Mouse (Mus musculus) heart, embryonic 13.5 days (tissue): ENCODE data around the gene Tmprss11d. TPM values are rescaled to one million over a fixed set of nuclear protein-coding genes. Genes with fewer than 3 reads are reported as not detected.

Experiments used
- ATAC-seq: fragments of 200-750 bp; cut with Nextera tagmentation; 2 replicates; pipeline ENCODE4 v1.8.0; 2017; ENCODE audit warnings: moderate TSS enrichment; ENCODE audit not compliant: insufficient number of reproducible peaks, low FRiP score, low TSS enrichment; ENCODE audit errors: extremely low read depth
- H3K27ac ChIP-seq: fragments of 300-500 bp; sonication (generic); replicated peaks from 2 replicates; pipeline ENCODE4 v1.5.1; 2015; ENCODE audit warnings: moderate library complexity, mild to moderate bottlenecking, inconsistent platforms
- H3K27me3 ChIP-seq: fragments of 300-500 bp; sonication (generic); replicated peaks from 2 replicates; pipeline ENCODE4 v1.6.1; 2015; ENCODE audit warnings: mild to moderate bottlenecking, inconsistent platforms
- H3K36me3 ChIP-seq: fragments of 300-500 bp; sonication (generic); 2 replicates; pipeline ENCODE4 v1.6.1; 2015; ENCODE audit warnings: mild to moderate bottlenecking, inconsistent platforms
- H3K4me1 ChIP-seq: fragments of 300-500 bp; sonication (generic); 2 replicates; pipeline ENCODE4 v1.6.1; 2015; ENCODE audit warnings: inconsistent platforms
- H3K4me2 ChIP-seq: fragments of 300-500 bp; sonication (generic); 2 replicates; pipeline ENCODE4 v1.6.1; 2015; ENCODE audit warnings: inconsistent platforms, mild to moderate bottlenecking, moderate library complexity
- H3K4me3 ChIP-seq: fragments of 300-500 bp; sonication (generic); 2 replicates; pipeline ENCODE4 v1.5.1; 2015; ENCODE audit warnings: moderate library complexity, mild to moderate bottlenecking, inconsistent platforms
- H3K9ac ChIP-seq: fragments of 300-500 bp; sonication (generic); 2 replicates; pipeline ENCODE4 v1.6.1; 2015; ENCODE audit warnings: inconsistent platforms, mild to moderate bottlenecking, moderate library complexity
- H3K9me3 ChIP-seq: fragments of 300-500 bp; sonication (generic); 2 replicates; pipeline ENCODE4 v1.6.1; 2016; ENCODE audit warnings: inconsistent platforms
- WGBS: fragments of 180-500 bp; shearing (Covaris S2); methylation state at CpG from one replicate; pipeline ENCODE4 v1.1.7; 2015; ENCODE audit warnings: mixed read lengths; 5-methylcytosine and 5-hydroxymethylcytosine counted together
- polyA plus RNA-seq: library from polyadenylated mRNA; unstranded; fragments of >200 nt; fragmentation: Nextera tagmentation; extraction: Ambion mirVana; gene quantifications from 2 replicates; pipeline ENCODE4 v1.2.1, GENCODE M21; 2015

The Tmprss11d gene
- polyA plus RNA-seq, 1 experiment from 2014 or later: not detected

DNA sequence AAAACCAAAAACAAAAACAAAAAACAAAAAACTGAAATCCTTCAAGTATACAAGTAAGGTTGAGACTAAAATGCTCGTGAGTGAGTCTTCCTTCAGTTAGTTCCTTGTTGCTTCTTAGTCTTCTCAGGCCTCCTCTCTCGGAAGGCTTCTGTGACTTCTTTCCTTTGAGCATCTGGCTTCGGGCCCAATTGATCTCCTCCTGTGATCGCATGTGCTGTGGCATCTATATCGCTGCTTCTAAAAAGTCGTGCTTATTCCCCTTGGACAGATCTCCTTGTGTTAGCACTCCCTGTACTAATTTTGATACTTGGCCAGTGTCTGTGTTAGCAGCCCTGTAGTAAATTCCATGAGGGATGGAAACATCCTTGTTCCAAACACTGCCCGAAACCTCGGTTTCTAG, 69.3 kb downstream of the Tmprss11d start:
- Histone ChIP-seq H3K27ac (no peak overlapping the region), H3K36me3 (no peaks in the 10 kb centered on the region), H3K9ac (no peak overlapping the region), H3K9me3 (no peaks in the 10 kb centered on the region), H3K4me2 (no peak overlapping the region), H3K4me1 (peaks cover 3% of the 10 kb centered on the region; the same call in 1 of the 2 replicates), H3K4me3 (no peak overlapping the region), H3K27me3 (no peaks in the 10 kb centered on the region)
- WGBS: 73% methylated on average over 8 of the region's 8 CpGs
- no peak for ATAC-seq

DNA sequence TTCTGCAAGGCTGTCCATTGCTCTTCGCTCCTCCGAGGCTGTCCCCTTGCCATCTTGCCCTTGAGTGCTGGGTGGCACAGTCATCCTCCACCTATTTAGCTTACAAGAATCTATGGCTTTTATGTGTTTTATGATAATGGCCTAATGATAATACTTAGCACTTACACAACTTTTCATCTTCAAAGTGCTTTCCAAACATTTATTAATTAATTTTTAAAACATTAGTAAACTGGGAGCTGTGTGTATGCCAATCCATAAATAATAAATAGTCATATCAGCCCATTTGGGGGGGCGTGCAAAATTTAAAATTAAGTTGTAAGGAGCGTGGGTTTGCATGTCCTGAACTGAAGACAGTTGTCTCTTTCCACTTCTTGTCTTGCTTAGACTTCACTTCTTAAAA, 84.0 kb downstream of the Tmprss11d start, which contains the start of gene Tmprss11c:
TSS of gene Tmprss11c (minus strand) at position 101 of the 400 bp plus-strand sequence.
- H3K27me3 ChIP-seq: no peaks in the 10 kb centered on the region
- no peak within 1 kb of the TSS for H3K4me2 ChIP-seq
- no peaks in the 10 kb centered on the region for H3K4me1 ChIP-seq
- no peaks in the 10 kb centered on the region for H3K9me3 ChIP-seq
- WGBS: 63% methylated on average over 4 of the region's 4 CpGs
- ATAC-seq: no peak
- H3K4me3 ChIP-seq: no peak within 1 kb of the TSS
- no peak within 1 kb of the TSS for H3K27ac ChIP-seq
- H3K36me3 ChIP-seq: no peaks in the 10 kb centered on the region
- no peak within 1 kb of the TSS for H3K9ac ChIP-seq

Other genes starting within 250 kb of the Tmprss11d start
- 7.3 and 7.5 TPM in 2 replicates for gene Uba6, start 200.6 kb downstream of the Tmprss11d start, polyA plus RNA-seq
- gene Gnrhr, start 175.5 kb downstream of the Tmprss11d start, polyA plus RNA-seq: not detected in 2 replicates
- not detected in 2 replicates for gene Tmprss11c, start 84.1 kb downstream of the Tmprss11d start, polyA plus RNA-seq
- not detected in 2 replicates for gene Tmprss11a, start 95.6 kb upstream of the Tmprss11d start, polyA plus RNA-seq
- gene Tmprss11g, start 145.2 kb upstream of the Tmprss11d start, polyA plus RNA-seq: not detected in 2 replicates